Mouse (Mus musculus) B cell, adult 67 days (primary cell): ENCODE data around the gene Smpdl3a. TPM values are rescaled to one million over a fixed set of nuclear protein-coding genes. Genes with fewer than 3 reads are reported as not detected.

ENCODE experiments used
- total RNA-seq, 2 experiments: library from RNA; stranded (reverse); gene quantifications; 4 replicates each; pipeline ENCODE4 v1.2.4; 2023

The Smpdl3a gene
- 10 to 100 TPM; 20.1 to 21.4 TPM for total RNA-seq

DNA sequence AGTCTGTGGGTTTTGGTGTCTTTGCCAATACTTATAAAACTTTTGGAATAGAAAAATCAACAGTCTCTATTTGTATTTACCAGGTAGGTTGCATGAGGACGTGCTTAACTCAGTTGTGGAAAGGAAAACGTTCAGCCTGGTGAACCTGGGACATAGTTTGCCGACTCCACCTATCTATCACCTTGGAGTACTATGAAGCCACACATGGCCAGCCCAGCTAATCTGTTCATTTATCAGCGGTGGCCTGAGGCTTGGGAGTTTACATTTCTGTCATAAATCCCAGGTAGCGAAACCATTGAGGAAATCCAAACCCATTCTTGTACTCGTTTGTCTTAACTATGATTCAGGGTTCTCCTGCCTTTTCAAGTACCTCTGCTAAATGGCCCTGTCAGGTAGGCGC, at the start of gene Smpdl3a:
Smpdl3a (plus strand) TSS at position 318 of the 400 bp plus-strand sequence.

DNA sequence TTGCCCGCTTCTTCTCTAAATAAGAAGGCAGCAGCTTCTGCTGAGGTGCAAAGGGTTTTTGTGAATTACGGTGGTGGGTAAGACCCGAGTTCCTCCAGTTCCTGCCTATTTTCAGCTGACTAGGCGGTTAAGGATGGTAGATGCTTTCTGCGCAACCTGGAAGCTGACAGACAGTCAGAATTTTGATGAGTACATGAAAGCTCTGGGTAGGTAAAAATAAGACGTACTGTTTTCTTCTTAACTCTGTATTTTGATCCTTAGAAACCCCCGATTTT, 9.3 kb upstream of the Smpdl3a start, which contains the start of gene Fabp7:
Fabp7 (plus strand) TSS at position 6 of the 275 bp plus-strand sequence.

Other genes with a start within 250 kb of the Smpdl3a start
- 10 to 100 TPM; 52.5 to 66.1 TPM for gene Pkib, start 162.4 kb upstream of the Smpdl3a start, total RNA-seq
- gene Fabp7, start 9.5 kb upstream of the Smpdl3a start, total RNA-seq, result not detected